In the genomic region with DNA sequence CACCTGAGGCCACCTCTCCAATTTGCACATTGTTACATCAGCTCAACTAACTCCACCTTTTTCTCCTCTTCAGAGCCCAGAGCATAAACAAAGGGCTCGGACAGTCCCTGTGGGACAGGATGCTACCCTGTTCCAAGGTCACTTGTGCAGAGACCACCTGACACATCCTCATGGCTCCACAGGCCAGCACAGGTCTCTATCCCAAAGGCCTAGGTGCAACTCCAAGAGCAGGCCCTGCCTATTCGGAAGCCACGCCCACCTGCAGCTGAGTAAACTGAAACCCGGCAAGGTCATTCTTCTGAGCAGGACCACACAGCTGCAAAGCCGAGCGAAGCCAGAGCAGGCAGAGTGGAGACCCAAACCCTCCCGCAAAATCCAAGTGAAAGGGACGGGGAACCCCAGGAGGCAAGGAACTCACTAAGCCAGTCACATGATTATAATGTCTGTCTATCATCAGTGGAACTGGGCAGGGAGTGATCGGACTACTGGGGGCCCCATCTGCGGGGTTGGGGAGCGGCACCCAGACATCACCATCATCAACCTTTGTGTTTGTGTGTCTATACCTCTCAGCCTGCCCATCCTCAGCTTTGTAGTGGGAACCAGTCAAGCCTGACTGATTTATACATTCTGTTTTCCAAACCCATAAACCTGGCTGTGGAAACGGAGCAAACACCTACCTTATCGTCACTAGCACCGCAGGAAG, we compare ENCODE assay signal across 9 mouse cellular contexts.
A peak's percentile ranks its signal among the peaks of the same experiment; 100 is the strongest.
DNase-seq lines count a peak whose midpoint lies in the region; ATAC-seq and TF ChIP-seq lines count a peak whose summit lies in the region.
"Had no signal": no experiment of that assay in that cellular context is flagged by ENCODE, and none has a peak within 500 bp of the region (broad histone marks: within the 10 kb centered on the region; RNA-seq: fewer than 3 reads in every experiment).

No protein-coding gene starts in this region.

- H3K36me3 ChIP-seq in heart, embryonic 12.5 days: no peaks in the 10 kb centered on the region
- no peaks in the 10 kb centered on the region for H3K36me3 ChIP-seq in intestine, postnatal 0 days (ENCODE audit: control insufficient read depth, insufficient read depth)
- H3K36me3 ChIP-seq in liver, embryonic 14.5 days (replicated peaks; ENCODE audit: control insufficient read depth, insufficient read depth, low read depth): no peaks in the 10 kb centered on the region

- no peaks in the 10 kb centered on the region for H3K9me3 ChIP-seq in heart, embryonic 12.5 days (replicated peaks)
- no peaks in the 10 kb centered on the region for H3K9me3 ChIP-seq in intestine, postnatal 0 days (ENCODE audit: control insufficient read depth)
- no peaks in the 10 kb centered on the region for H3K9me3 ChIP-seq in liver, embryonic 14.5 days (ENCODE audit: control insufficient read depth, low read length)

- DNase-seq in heart, adult 18-20 months: no peak
- peak; percentile 58 for DNase-seq in MN1 (ENCODE audit: low spot score)
- DNase-seq in liver, embryonic 14.5 days (ENCODE audit: low read depth in 3 of 3, low spot score in 3 of 3): no peak
- no peak for DNase-seq in thymus, postnatal 25 days
- DNase-seq in spleen, postnatal 14 days (ENCODE audit: low spot score in 2 of 2): no peak
- no peak for DNase-seq in frontal cortex, postnatal 25 days (ENCODE audit: low spot score in 2 of 2)
- DNase-seq: cerebellum, adult 2 months had no signal

- H3K4me2 ChIP-seq in heart, embryonic 12.5 days: peak overlapping the region; percentile 48
- peak overlapping the region; percentile 53 for H3K4me2 ChIP-seq in intestine, postnatal 0 days (replicated peaks; ENCODE audit: low read depth)
- H3K4me2 ChIP-seq in liver, embryonic 14.5 days (ENCODE audit: low read depth): peak overlapping the region; percentile 30

- no peak for ATAC-seq in heart, embryonic 12.5 days (ENCODE audit: insufficient number of reproducible peaks, low FRiP score)
- peak; percentile 78 for ATAC-seq in intestine, postnatal 0 days
- ATAC-seq in liver, embryonic 14.5 days (ENCODE audit: insufficient read depth): 0 out of 2 replicates have a peak, but pooled peaks have one; percentile 18

- TF ChIP-seq CTCF in intestine, postnatal 0 days (IDR thresholded peaks at IDR 0.05; ENCODE audit: low read depth): no peak
- no peak for TF ChIP-seq CTCF in liver, embryonic 14.5 days (IDR thresholded peaks at IDR 0.05; ENCODE audit: low read depth)

- no peak overlapping the region for H3K27ac ChIP-seq in heart, embryonic 12.5 days (ENCODE audit: poor library complexity, severe bottlenecking)
- no peak overlapping the region for H3K27ac ChIP-seq in intestine, postnatal 0 days (ENCODE audit: low read depth, low read length)
- H3K27ac ChIP-seq in liver, embryonic 14.5 days: no peak overlapping the region

- H3K27me3 ChIP-seq in heart, embryonic 12.5 days (replicated peaks): no peaks in the 10 kb centered on the region
- no peaks in the 10 kb centered on the region for H3K27me3 ChIP-seq in intestine, postnatal 0 days (replicated peaks; ENCODE audit: control insufficient read depth, insufficient read depth, low read length)
- H3K27me3 ChIP-seq in liver, embryonic 14.5 days (ENCODE audit: control insufficient read depth, insufficient read depth, low read length): no peaks in the 10 kb centered on the region

- H3K4me3 ChIP-seq in heart, embryonic 12.5 days: no peak overlapping the region
- peak overlapping the region; percentile 13; the same call in 1 of the 2 replicates for H3K4me3 ChIP-seq in intestine, postnatal 0 days (ENCODE audit: low read depth, low read length)
- H3K4me3 ChIP-seq in liver, embryonic 14.5 days (ENCODE audit: insufficient read depth in 1 of 2, low read depth in 2 of 2, low read length in 2 of 2): no peak overlapping the region

- 41% methylated on average over 14 of the region's 14 CpGs for WGBS in heart, embryonic 12.5 days
- WGBS in intestine, postnatal 0 days: 12% methylated on average over 14 of the region's 14 CpGs
- 55% methylated on average over 14 of the region's 14 CpGs for WGBS in liver, embryonic 14.5 days (ENCODE audit: insufficient replicate concordance)

- peaks cover 15% of the 10 kb centered on the region; the same call in 1 of the 2 replicates for H3K4me1 ChIP-seq in heart, embryonic 12.5 days (replicated peaks)
- H3K4me1 ChIP-seq in intestine, postnatal 0 days (replicated peaks; ENCODE audit: control insufficient read depth, insufficient read depth, low read length): no peaks in the 10 kb centered on the region
- peaks cover 0 to 11% of the 10 kb centered on the region in 2 experiments; a peak in 2 of 4 replicates for H3K4me1 ChIP-seq in liver, embryonic 14.5 days (replicated peaks; ENCODE audit: control insufficient read depth in 2 of 2, insufficient read depth in 2 of 2, low read length in 1 of 2)

- H3K9ac ChIP-seq in heart, embryonic 12.5 days: 0 out of 2 replicates have a peak overlapping the region, but pooled peaks have one; percentile 11
- H3K9ac ChIP-seq in intestine, postnatal 0 days (ENCODE audit: low read depth, low read length): no peak overlapping the region
- H3K9ac ChIP-seq in liver, embryonic 14.5 days (replicated peaks): no peak overlapping the region

- no peak for TF ChIP-seq EP300 in liver, embryonic 14.5 days (IDR thresholded peaks at IDR 0.05; ENCODE audit: low read depth)
